Mouse (Mus musculus) neural tube, embryonic 13.5 days (tissue): ENCODE data around the gene Senp7. TPM values are rescaled to one million over a fixed set of nuclear protein-coding genes. Genes with fewer than 3 reads are reported as not detected.
"Not testable (repeated sequence)": the region's sequence is repeated elsewhere in the genome, so short reads cannot be mapped to it uniquely, and the experiment has no call there.

ENCODE experiments used
- ATAC-seq: fragments of 200-750 bp; cut with Nextera tagmentation; 2 replicates; pipeline ENCODE4 v1.8.0; 2017; ENCODE audit warnings: low read depth, mild to moderate bottlenecking, moderate TSS enrichment, moderate library complexity
- H3K27ac ChIP-seq: fragments of 300-500 bp; sonication (generic); replicated peaks from 2 replicates; pipeline ENCODE4 v1.5.1; 2015; ENCODE audit warnings: moderate library complexity, mild to moderate bottlenecking, inconsistent platforms
- H3K27me3 ChIP-seq: fragments of 300-500 bp; sonication (generic); 2 replicates; pipeline ENCODE4 v1.6.1; 2015; ENCODE audit warnings: mild to moderate bottlenecking, inconsistent platforms
- H3K36me3 ChIP-seq: fragments of 300-500 bp; sonication (generic); 2 replicates; pipeline ENCODE4 v1.6.1; 2015; ENCODE audit warnings: mild to moderate bottlenecking, inconsistent platforms
- H3K4me1 ChIP-seq: fragments of 300-500 bp; sonication (generic); replicated peaks from 2 replicates; pipeline ENCODE4 v1.6.1; 2015; ENCODE audit warnings: inconsistent platforms
- H3K4me2 ChIP-seq: fragments of 300-500 bp; sonication (generic); 2 replicates; pipeline ENCODE4 v1.6.1; 2015; ENCODE audit warnings: inconsistent platforms, mild to moderate bottlenecking, moderate library complexity
- H3K4me3 ChIP-seq: fragments of 300-500 bp; sonication (generic); 2 replicates; pipeline ENCODE4 v1.5.1; 2015; ENCODE audit warnings: mild to moderate bottlenecking, inconsistent platforms
- H3K9ac ChIP-seq: fragments of 300-500 bp; sonication (generic); 2 replicates; pipeline ENCODE4 v1.6.1; 2015; ENCODE audit warnings: moderate library complexity, mild to moderate bottlenecking, inconsistent platforms
- H3K9me3 ChIP-seq: fragments of 300-500 bp; sonication (generic); 2 replicates; pipeline ENCODE4 v1.6.1; 2016; ENCODE audit warnings: inconsistent platforms
- WGBS: fragments of 180-500 bp; shearing (Covaris S2); methylation state at CpG from one replicate; pipeline ENCODE4 v1.1.7; 2015; 5-methylcytosine and 5-hydroxymethylcytosine counted together
- polyA plus RNA-seq: library from polyadenylated mRNA; unstranded; fragments of >200 nt; fragmentation: Nextera tagmentation; extraction: Ambion mirVana; gene quantifications from 2 replicates; pipeline ENCODE4 v1.2.1, GENCODE M21; 2015

Gene Senp7
- polyA plus RNA-seq, 1 experiment from 2014 or later, result 53.1 TPM

- ATAC-seq, result no peak
- WGBS, result 44% methylated on average over 5 of the region's 5 CpGs
- no peaks in the 10 kb centered on the region for H3K36me3 ChIP-seq
- no peaks in the 10 kb centered on the region for H3K9me3 ChIP-seq
- no peak overlapping the region for H3K27ac ChIP-seq
- H3K4me1 ChIP-seq, result peaks cover 13% of the 10 kb centered on the region
- no peaks in the 10 kb centered on the region; the same call in 1 of the 2 replicates for H3K27me3 ChIP-seq
- H3K4me2 ChIP-seq, result no peak overlapping the region
- H3K9ac ChIP-seq, result no peak overlapping the region; the same call in 1 of the 2 replicates
- no peak overlapping the region for H3K4me3 ChIP-seq
Observed at GRCm38 (mm10) chr16:56071317-56072232, 23.4 kb downstream of the Senp7 start.

- no peak overlapping the region for H3K27ac ChIP-seq
- H3K4me2 ChIP-seq, result no peak overlapping the region
- peaks cover 21% of the 10 kb centered on the region for H3K4me1 ChIP-seq
- no peaks in the 10 kb centered on the region; the same call in 1 of the 2 replicates for H3K27me3 ChIP-seq
- ATAC-seq, result no peak
- H3K9me3 ChIP-seq, result no peaks in the 10 kb centered on the region
- WGBS, result 77% methylated on average over 6 of the region's 6 CpGs
- no peaks in the 10 kb centered on the region for H3K36me3 ChIP-seq
- H3K9ac ChIP-seq, result no peak overlapping the region
- H3K4me3 ChIP-seq, result no peak overlapping the region
Observed at GRCm38 (mm10) chr16:56072533-56072932, 24.4 kb downstream of the Senp7 start.

- H3K4me2 ChIP-seq, H3K4me3 ChIP-seq, H3K27me3 ChIP-seq, H3K9me3 ChIP-seq, H3K36me3 ChIP-seq, H3K9ac ChIP-seq, H3K27ac ChIP-seq, ATAC-seq: not testable (repeated sequence)
- peaks cover 21% of the 10 kb centered on the region for H3K4me1 ChIP-seq
- WGBS, result 90% methylated on average over 6 of the region's 6 CpGs
Observed at GRCm38 (mm10) chr16:56073150-56073549, 25.0 kb downstream of the Senp7 start.

- Histone ChIP-seq H3K9me3 (no peaks in the 10 kb centered on the region), H3K9ac (no peak overlapping the region), H3K4me1 (peaks cover 21% of the 10 kb centered on the region), H3K4me3 (no peak overlapping the region), H3K36me3 (no peaks in the 10 kb centered on the region), H3K4me2 (no peak overlapping the region), H3K27ac (no peak overlapping the region), H3K27me3 (no peaks in the 10 kb centered on the region; the same call in 1 of the 2 replicates)
- 100% methylated on average over 1 of the region's 1 CpGs for WGBS
- no peak for ATAC-seq
Observed at GRCm38 (mm10) chr16:56074122-56074521, 26.0 kb downstream of the Senp7 start.

- ATAC-seq, result peak; percentile 8; the same call in 1 of the 2 replicates
- Histone ChIP-seq H3K36me3 (no peaks in the 10 kb centered on the region), H3K9me3 (no peaks in the 10 kb centered on the region), H3K4me1 (peaks cover 21% of the 10 kb centered on the region), H3K27me3 (no peaks in the 10 kb centered on the region; the same call in 1 of the 2 replicates), H3K4me3 (no peak overlapping the region), H3K27ac (peak overlapping the region; percentile 98), H3K4me2 (peak overlapping the region; percentile 69), H3K9ac (no peak overlapping the region)
- 83% methylated on average over 5 of the region's 5 CpGs for WGBS
Observed at GRCm38 (mm10) chr16:56074565-56074964, 26.4 kb downstream of the Senp7 start.

- peaks cover 21% of the 10 kb centered on the region for H3K4me1 ChIP-seq
- no peaks in the 10 kb centered on the region for H3K36me3 ChIP-seq
- peak overlapping the region; percentile 87 for H3K9ac ChIP-seq
- H3K27ac ChIP-seq, result peak overlapping the region; percentile 98
- peak; percentile 93 for ATAC-seq
- H3K9me3 ChIP-seq, result no peaks in the 10 kb centered on the region
- H3K4me3 ChIP-seq, result peak overlapping the region; percentile 72
- 1% methylated on average over 40 of the region's 66 CpGs for WGBS
- H3K4me2 ChIP-seq, result peak overlapping the region; percentile 69
- H3K27me3 ChIP-seq, result no peaks in the 10 kb centered on the region; the same call in 1 of the 2 replicates
Observed at GRCm38 (mm10) chr16:56075222-56076111, 27.3 kb downstream of the Senp7 start.

- H3K4me3 ChIP-seq, result peak overlapping the region; percentile 72
- H3K9me3 ChIP-seq, result no peaks in the 10 kb centered on the region
- no peaks in the 10 kb centered on the region for H3K36me3 ChIP-seq
- H3K4me2 ChIP-seq, result peak overlapping the region; percentile 69
- no peaks in the 10 kb centered on the region; the same call in 1 of the 2 replicates for H3K27me3 ChIP-seq
- H3K27ac ChIP-seq, result peak overlapping the region; percentile 98
- peaks cover 21% of the 10 kb centered on the region for H3K4me1 ChIP-seq
- H3K9ac ChIP-seq, result peak overlapping the region; percentile 87
- 9% methylated on average over 11 of the region's 11 CpGs for WGBS
- ATAC-seq, result no peak
Observed at GRCm38 (mm10) chr16:56076121-56076869, 28.2 kb downstream of the Senp7 start.

GRCm38 (mm10) chr16:56079419-56079818 is 31.3 kb downstream of the Senp7 start:
- no peaks in the 10 kb centered on the region for H3K9me3 ChIP-seq
- no peak overlapping the region for H3K4me2 ChIP-seq
- 97% methylated on average over 1 of the region's 1 CpGs for WGBS
- no peaks in the 10 kb centered on the region for H3K27me3 ChIP-seq
- ATAC-seq, result no peak
- no peak overlapping the region for H3K9ac ChIP-seq
- H3K4me1 ChIP-seq, result peaks cover 19% of the 10 kb centered on the region
- H3K4me3 ChIP-seq, result no peak overlapping the region
- H3K27ac ChIP-seq, result no peak overlapping the region
- peaks cover 8% of the 10 kb centered on the region for H3K36me3 ChIP-seq

GRCm38 (mm10) chr16:56081691-56082090 is 33.6 kb downstream of the Senp7 start:
- WGBS, result 90% methylated on average over 4 of the region's 4 CpGs
- ATAC-seq, result no peak
- Histone ChIP-seq H3K9me3 (no peaks in the 10 kb centered on the region), H3K27me3 (no peaks in the 10 kb centered on the region), H3K9ac (no peak overlapping the region), H3K4me1 (peaks cover 7% of the 10 kb centered on the region), H3K27ac (no peak overlapping the region), H3K4me3 (no peak overlapping the region), H3K36me3 (peaks cover 14% of the 10 kb centered on the region), H3K4me2 (no peak overlapping the region)

GRCm38 (mm10) chr16:56086336-56086735 is 38.2 kb downstream of the Senp7 start:
- ATAC-seq, result no peak
- no peaks in the 10 kb centered on the region for H3K9me3 ChIP-seq
- H3K9ac ChIP-seq, result no peak overlapping the region
- no peak overlapping the region for H3K27ac ChIP-seq
- H3K4me3 ChIP-seq, result no peak overlapping the region
- H3K27me3 ChIP-seq, result no peaks in the 10 kb centered on the region
- 98% methylated on average over 2 of the region's 2 CpGs for WGBS
- H3K4me2 ChIP-seq, result no peak overlapping the region
- no peaks in the 10 kb centered on the region for H3K4me1 ChIP-seq
- peaks cover 34% of the 10 kb centered on the region for H3K36me3 ChIP-seq

GRCm38 (mm10) chr16:56090385-56090784 is 42.2 kb downstream of the Senp7 start:
- Histone ChIP-seq H3K9me3 (no peaks in the 10 kb centered on the region), H3K27ac (no peak overlapping the region), H3K9ac (no peak overlapping the region), H3K4me2 (no peak overlapping the region), H3K4me3 (no peak overlapping the region), H3K4me1 (no peaks in the 10 kb centered on the region), H3K36me3 (peaks cover 43% of the 10 kb centered on the region), H3K27me3 (no peaks in the 10 kb centered on the region)
- WGBS, result 97% methylated on average over 2 of the region's 2 CpGs
- no peak for ATAC-seq
